Mouse (Mus musculus): ENCODE results near the gene Slc43a1. TPM values are rescaled to one million over a fixed set of nuclear protein-coding genes. Genes with fewer than 3 reads are reported as not detected.

Slc43a1 gene
- polyA plus RNA-seq, 1 experiment from 2014 or later: 2.5 TPM

- 0 out of 2 replicates have a peak, but pooled peaks cover 2% of the 10 kb centered on the region for H3K4me1 ChIP-seq
- H3K4me3 ChIP-seq: no peak overlapping the region
- H3K27me3 ChIP-seq: no peaks in the 10 kb centered on the region
- peak; percentile 72 for ATAC-seq (replicated peaks)
- no peak overlapping the region for H3K9ac ChIP-seq (replicated peaks)
- H3K27ac ChIP-seq (replicated peaks): no peak overlapping the region
- H3K9me3 ChIP-seq: no peaks in the 10 kb centered on the region
- WGBS: 64% methylated on average over 2 of the region's 2 CpGs
- no peaks in the 10 kb centered on the region for H3K36me3 ChIP-seq
- H3K4me2 ChIP-seq (replicated peaks): no peak overlapping the region
Measured at GRCm38 (mm10) chr2:84855732-84856131, 17.1 kb downstream of the Slc43a1 start.

GRCm38 (mm10) chr2:84858551-84858950, 19.9 kb downstream of the Slc43a1 start:
- Histone ChIP-seq H3K9me3 (no peaks in the 10 kb centered on the region), H3K27me3 (no peaks in the 10 kb centered on the region), H3K9ac (replicated peaks) (no peak overlapping the region), H3K4me2 (replicated peaks) (no peak overlapping the region), H3K36me3 (no peaks in the 10 kb centered on the region), H3K27ac (replicated peaks) (no peak overlapping the region), H3K4me3 (no peak overlapping the region), H3K4me1 (no peaks in the 10 kb centered on the region)
- no peak for ATAC-seq (replicated peaks)
- 96% methylated on average over 1 of the region's 1 CpGs for WGBS

GRCm38 (mm10) chr2:84859991-84860780, 21.5 kb downstream of the Slc43a1 start:
- no peak overlapping the region for H3K4me2 ChIP-seq (replicated peaks)
- no peak overlapping the region for H3K27ac ChIP-seq (replicated peaks)
- ATAC-seq (replicated peaks): no peak
- H3K36me3 ChIP-seq: no peaks in the 10 kb centered on the region
- H3K4me1 ChIP-seq: peaks cover 2% of the 10 kb centered on the region; the same call in 1 of the 2 replicates
- no peak overlapping the region for H3K9ac ChIP-seq (replicated peaks)
- H3K9me3 ChIP-seq: no peaks in the 10 kb centered on the region
- no peaks in the 10 kb centered on the region for H3K27me3 ChIP-seq
- H3K4me3 ChIP-seq: no peak overlapping the region
- WGBS: 90% methylated on average over 7 of the region's 7 CpGs

GRCm38 (mm10) chr2:84861430-84861829, 22.8 kb downstream of the Slc43a1 start:
- H3K27me3 ChIP-seq: no peaks in the 10 kb centered on the region
- 85% methylated on average over 3 of the region's 3 CpGs for WGBS
- H3K4me1 ChIP-seq: peaks cover 13% of the 10 kb centered on the region
- no peaks in the 10 kb centered on the region for H3K36me3 ChIP-seq
- no peaks in the 10 kb centered on the region for H3K9me3 ChIP-seq
- H3K4me3 ChIP-seq: no peak overlapping the region
- no peak overlapping the region for H3K9ac ChIP-seq (replicated peaks)
- ATAC-seq (replicated peaks): no peak
- H3K4me2 ChIP-seq (replicated peaks): no peak overlapping the region
- H3K27ac ChIP-seq (replicated peaks): no peak overlapping the region

GRCm38 (mm10) chr2:84862231-84862630, 23.6 kb downstream of the Slc43a1 start:
- Histone ChIP-seq H3K9me3 (no peaks in the 10 kb centered on the region), H3K4me3 (no peak overlapping the region), H3K36me3 (no peaks in the 10 kb centered on the region), H3K9ac (replicated peaks) (no peak overlapping the region), H3K27ac (replicated peaks) (no peak overlapping the region), H3K27me3 (no peaks in the 10 kb centered on the region), H3K4me1 (peaks cover 17% of the 10 kb centered on the region), H3K4me2 (replicated peaks) (no peak overlapping the region)
- ATAC-seq (replicated peaks): no peak
- 74% methylated on average over 3 of the region's 3 CpGs for WGBS

GRCm38 (mm10) chr2:84865616-84866571, 27.2 kb downstream of the Slc43a1 start:
- peak; percentile 82 for ATAC-seq (replicated peaks)
- H3K4me2 ChIP-seq (replicated peaks): peak overlapping the region; percentile 74
- H3K9ac ChIP-seq (replicated peaks): peak overlapping the region; percentile 51
- no peaks in the 10 kb centered on the region for H3K36me3 ChIP-seq
- H3K27me3 ChIP-seq: peaks cover 16% of the 10 kb centered on the region
- peaks cover 33% of the 10 kb centered on the region for H3K4me1 ChIP-seq
- H3K4me3 ChIP-seq: peak overlapping the region; percentile 40
- no peaks in the 10 kb centered on the region for H3K9me3 ChIP-seq
- H3K27ac ChIP-seq (replicated peaks): peak overlapping the region; percentile 82
- WGBS: under 1% methylated on average over 46 of the region's 47 CpGs

- Histone ChIP-seq H3K27me3 (peaks cover 39% of the 10 kb centered on the region), H3K27ac (replicated peaks) (peak overlapping the region; percentile 22)
- WGBS: 2% methylated on average over 5 of the region's 5 CpGs
Measured at GRCm38 (mm10) chr2:84868521-84868943, 29.9 kb downstream of the Slc43a1 start.

GRCm38 (mm10) chr2:84868977-84869376, 30.3 kb downstream of the Slc43a1 start:
- peak; percentile 11; the same call in 1 of the 2 replicates for ATAC-seq (replicated peaks)
- WGBS: 50% methylated on average over 2 of the region's 2 CpGs
- peaks cover 44% of the 10 kb centered on the region for H3K27me3 ChIP-seq

More at GRCm38 (mm10) chr2:84868521-84868943, 29.9 kb downstream of the Slc43a1 start:
- Histone ChIP-seq H3K9ac (replicated peaks) (no peak overlapping the region), H3K4me1 (peaks cover 48% of the 10 kb centered on the region), H3K36me3 (no peaks in the 10 kb centered on the region; the same call in 1 of the 2 replicates), H3K4me2 (replicated peaks) (no peak overlapping the region), H3K9me3 (no peaks in the 10 kb centered on the region), H3K4me3 (no peak overlapping the region)
- no peak for ATAC-seq (replicated peaks)

GRCm38 (mm10) chr2:84870623-84871160, 32.0 kb downstream of the Slc43a1 start:
- Histone ChIP-seq H3K27ac (replicated peaks) (no peak overlapping the region), H3K9me3 (no peaks in the 10 kb centered on the region), H3K27me3 (peaks cover 57% of the 10 kb centered on the region), H3K4me3 (no peak overlapping the region), H3K9ac (replicated peaks) (no peak overlapping the region), H3K4me2 (replicated peaks) (no peak overlapping the region), H3K36me3 (no peaks in the 10 kb centered on the region; the same call in 1 of the 2 replicates), H3K4me1 (peaks cover 45% of the 10 kb centered on the region)
- 64% methylated on average over 4 of the region's 4 CpGs for WGBS
- no peak for ATAC-seq (replicated peaks)

More at GRCm38 (mm10) chr2:84868977-84869376, 30.3 kb downstream of the Slc43a1 start:
- Histone ChIP-seq H3K4me1 (peaks cover 48% of the 10 kb centered on the region), H3K9me3 (no peaks in the 10 kb centered on the region), H3K4me2 (replicated peaks) (no peak overlapping the region), H3K9ac (replicated peaks) (no peak overlapping the region), H3K36me3 (no peaks in the 10 kb centered on the region; the same call in 1 of the 2 replicates), H3K4me3 (no peak overlapping the region), H3K27ac (replicated peaks) (peak overlapping the region; percentile 22)

- Histone ChIP-seq H3K36me3 (no peaks in the 10 kb centered on the region; the same call in 1 of the 2 replicates), H3K9me3 (no peaks in the 10 kb centered on the region), H3K4me3 (peak overlapping the region; percentile 40), H3K9ac (replicated peaks) (peak overlapping the region; percentile 29), H3K4me2 (replicated peaks) (peak overlapping the region; percentile 55), H3K4me1 (peaks cover 38% of the 10 kb centered on the region), H3K27me3 (peaks cover 57% of the 10 kb centered on the region), H3K27ac (replicated peaks) (no peak overlapping the region)
- WGBS: under 1% methylated on average over 73 of the region's 78 CpGs
- peak; percentile 26 for ATAC-seq (replicated peaks)
Measured at GRCm38 (mm10) chr2:84872105-84872716, 33.6 kb downstream of the Slc43a1 start.

GRCm38 (mm10) chr2:84875842-84876241, 37.2 kb downstream of the Slc43a1 start:
- Histone ChIP-seq H3K4me1 (peaks cover 21% of the 10 kb centered on the region), H3K4me3 (no peak overlapping the region), H3K36me3 (peaks cover 2% of the 10 kb centered on the region; the same call in 1 of the 2 replicates), H3K27me3 (peaks cover 41% of the 10 kb centered on the region; the same call in 1 of the 2 replicates), H3K9ac (replicated peaks) (no peak overlapping the region), H3K27ac (replicated peaks) (no peak overlapping the region), H3K9me3 (no peaks in the 10 kb centered on the region), H3K4me2 (replicated peaks) (no peak overlapping the region)
- WGBS: 51% methylated on average over 6 of the region's 6 CpGs
- ATAC-seq (replicated peaks): no peak

Data from forebrain, embryonic 15.5 days (tissue).